Mouse (Mus musculus): ENCODE results near the gene Gm5662.
"Not testable (repeated sequence)": the region's sequence is repeated elsewhere in the genome, so short reads cannot be mapped to it uniquely, and the experiment has no call there.

Gm5662 gene

GRCm38 (mm10) chr12:88274400-88274799, at the start of gene Gm5662:
TSS of gene Gm5662 (minus strand) at chr12:88274500.
- DNase-seq (ENCODE audit: low spot score), result not testable (repeated sequence)

GRCm38 (mm10) chr12:88323926-88324325, 49.6 kb upstream of the Gm5662 start, which contains the start of gene Gm5039:
TSS of gene Gm5039 (minus strand) at chr12:88324026.
- not testable (repeated sequence) for DNase-seq (ENCODE audit: low spot score)

- no peak for DNase-seq (ENCODE audit: low spot score)
Measured at GRCm38 (mm10) chr12:88314556-88314955, 40.3 kb upstream of the Gm5662 start.

- not testable (repeated sequence) for DNase-seq (ENCODE audit: low spot score)
Measured at GRCm38 (mm10) chr12:88297171-88297570, 22.9 kb upstream of the Gm5662 start.

- DNase-seq (ENCODE audit: low spot score), result not testable (repeated sequence)
Measured at GRCm38 (mm10) chr12:88293082-88293481, 18.8 kb upstream of the Gm5662 start.

- DNase-seq (ENCODE audit: low spot score), result not testable (repeated sequence)
Measured at GRCm38 (mm10) chr12:88285224-88285623, 10.9 kb upstream of the Gm5662 start.

GRCm38 (mm10) chr12:88257241-88257640, 17.1 kb downstream of the Gm5662 start:
- DNase-seq (ENCODE audit: low spot score), result no peak

GRCm38 (mm10) chr12:88255917-88256316, 18.4 kb downstream of the Gm5662 start:
- not testable (repeated sequence) for DNase-seq (ENCODE audit: low spot score)

- DNase-seq (ENCODE audit: low spot score), result not testable (repeated sequence)
Measured at GRCm38 (mm10) chr12:88250000-88250399, 24.3 kb downstream of the Gm5662 start, which contains the start of gene Gm8332. TSS of gene Gm8332 (minus strand) at chr12:88250100.

GRCm38 (mm10) chr12:88245786-88246185, 28.5 kb downstream of the Gm5662 start:
- DNase-seq (ENCODE audit: low spot score), result not testable (repeated sequence)

GRCm38 (mm10) chr12:88242940-88243339, 31.4 kb downstream of the Gm5662 start:
- not testable (repeated sequence) for DNase-seq (ENCODE audit: low spot score)
